Mouse (Mus musculus) ovary, adult 18-20 months (tissue): Measurements from ENCODE around the gene Tuba8.

Source experiments
- DNase-seq: peaks from one replicate; pipeline ENCODE4 v3.0.0; 2022; ENCODE audit warnings: low spot score, mixed read lengths

Gene Tuba8

GRCm38 (mm10) chr6:121194956-121195731 is 15.4 kb upstream of the Tuba8 start:
- DNase-seq = no peak

- DNase-seq = no peak
These were observed 12.6 kb upstream of the Tuba8 start for GRCm38 (mm10) chr6:121197807-121198365.

GRCm38 (mm10) chr6:121200458-121200857 is 10.0 kb upstream of the Tuba8 start:
- no peak for DNase-seq

- no peak for DNase-seq
These were observed 8.5 kb upstream of the Tuba8 start for GRCm38 (mm10) chr6:121202026-121202425.

- no peak for DNase-seq
These were observed 4.0 kb upstream of the Tuba8 start for GRCm38 (mm10) chr6:121206481-121206880.

GRCm38 (mm10) chr6:121209584-121209983 is 912 bp upstream of the Tuba8 start:
- no peak for DNase-seq

- no peak for DNase-seq
These were observed 412 bp downstream of the Tuba8 start for GRCm38 (mm10) chr6:121210926-121211289.

GRCm38 (mm10) chr6:121211743-121212142 is 1.2 kb downstream of the Tuba8 start:
- no peak for DNase-seq

GRCm38 (mm10) chr6:121212988-121213387 is 2.5 kb downstream of the Tuba8 start:
- DNase-seq = no peak

- DNase-seq = no peak
These were observed 3.7 kb downstream of the Tuba8 start for GRCm38 (mm10) chr6:121214221-121214620.

GRCm38 (mm10) chr6:121214667-121215330 is 4.3 kb downstream of the Tuba8 start:
- DNase-seq = no peak

- DNase-seq = no peak
These were observed 4.8 kb downstream of the Tuba8 start for GRCm38 (mm10) chr6:121215336-121215735.

- no peak for DNase-seq
These were observed 5.4 kb downstream of the Tuba8 start for GRCm38 (mm10) chr6:121215896-121216295.

- DNase-seq = no peak
These were observed 6.2 kb downstream of the Tuba8 start for GRCm38 (mm10) chr6:121216589-121217255.

GRCm38 (mm10) chr6:121218002-121218401 is 7.5 kb downstream of the Tuba8 start:
- DNase-seq = no peak

GRCm38 (mm10) chr6:121219406-121219805 is 8.9 kb downstream of the Tuba8 start:
- DNase-seq = no peak

- DNase-seq = no peak
These were observed 9.7 kb downstream of the Tuba8 start for GRCm38 (mm10) chr6:121220181-121220580.

- no peak for DNase-seq
These were observed 11.5 kb downstream of the Tuba8 start for GRCm38 (mm10) chr6:121221876-121222597.

- no peak for DNase-seq
These were observed 12.5 kb downstream of the Tuba8 start for GRCm38 (mm10) chr6:121223001-121223400.

GRCm38 (mm10) chr6:121224067-121224466 is 13.6 kb downstream of the Tuba8 start:
- DNase-seq = no peak

GRCm38 (mm10) chr6:121224993-121225392 is 14.5 kb downstream of the Tuba8 start:
- DNase-seq = no peak

GRCm38 (mm10) chr6:121226043-121226442 is 15.5 kb downstream of the Tuba8 start:
- DNase-seq = no peak
